Mouse (Mus musculus): ENCODE measurements around the gene Sh3gl2. TPM values are rescaled to one million over a fixed set of nuclear protein-coding genes. Genes with fewer than 3 reads are reported as not detected.

Sh3gl2 gene
- polyA plus RNA-seq, 1 experiment from 2014 or later = 4.7 TPM

DNA sequence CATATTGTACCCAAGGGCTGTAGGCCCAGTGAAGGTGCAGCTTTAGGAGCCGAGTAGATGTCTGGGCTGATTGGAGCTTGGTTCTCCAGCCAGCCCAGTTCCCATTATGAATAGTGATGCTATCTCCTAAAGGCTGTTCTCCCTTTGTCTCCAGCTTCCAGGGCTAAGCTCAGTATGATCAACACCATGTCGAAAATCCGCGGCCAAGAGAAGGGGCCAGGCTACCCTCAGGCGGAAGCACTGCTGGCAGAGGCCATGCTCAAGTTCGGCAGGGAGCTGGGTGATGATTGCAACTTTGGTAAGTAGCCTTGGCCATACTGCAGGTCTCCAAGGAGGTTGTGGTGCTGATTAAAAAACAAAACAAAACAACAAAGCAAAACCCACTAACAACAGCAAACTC, 171.3 kb downstream of the Sh3gl2 start:
- WGBS = 89% methylated on average over 6 of the region's 6 CpGs

GRCm38 (mm10) chr4:85376610-85377009, 171.7 kb downstream of the Sh3gl2 start:
- 93% methylated on average over 5 of the region's 5 CpGs for WGBS
- no peak overlapping the region for H3K4me3 ChIP-seq (ENCODE audit: low read depth, low read length)
- H3K4me1 ChIP-seq (ENCODE audit: control insufficient read depth, insufficient read depth, low read length) = no peaks in the 10 kb centered on the region
- no peaks in the 10 kb centered on the region for H3K9me3 ChIP-seq (replicated peaks; ENCODE audit: control insufficient read depth, low read length)
- ATAC-seq (replicated peaks; ENCODE audit: insufficient number of reproducible peaks, low FRiP score, low TSS enrichment, low read depth) (no peak), DNase-seq (ENCODE audit: low spot score) (no peak)
- H3K27ac ChIP-seq (replicated peaks; ENCODE audit: low read depth, low read length) = no peak overlapping the region
- no peaks in the 10 kb centered on the region for H3K36me3 ChIP-seq (replicated peaks; ENCODE audit: control insufficient read depth, insufficient read depth, low read depth, low read length)
- H3K4me2 ChIP-seq (ENCODE audit: low read depth, low read length) = no peak overlapping the region
- H3K9ac ChIP-seq (replicated peaks; ENCODE audit: low read length) = no peak overlapping the region
- H3K27me3 ChIP-seq (ENCODE audit: control insufficient read depth, insufficient read depth, low read length) = no peaks in the 10 kb centered on the region

More for the DNA sequence above, 171.3 kb downstream of the Sh3gl2 start:
- no peak overlapping the region for H3K4me3 ChIP-seq (ENCODE audit: low read depth, low read length)
- DNase-seq (ENCODE audit: low spot score) = no peak
- H3K27ac ChIP-seq (replicated peaks; ENCODE audit: low read depth, low read length) = no peak overlapping the region
- H3K9me3 ChIP-seq (replicated peaks; ENCODE audit: control insufficient read depth, low read length) = no peaks in the 10 kb centered on the region
- H3K27me3 ChIP-seq (ENCODE audit: control insufficient read depth, insufficient read depth, low read length) = no peaks in the 10 kb centered on the region
- H3K36me3 ChIP-seq (replicated peaks; ENCODE audit: control insufficient read depth, insufficient read depth, low read depth, low read length) = no peaks in the 10 kb centered on the region
- no peak overlapping the region for H3K9ac ChIP-seq (replicated peaks; ENCODE audit: low read length)
- no peak for ATAC-seq (replicated peaks; ENCODE audit: insufficient number of reproducible peaks, low FRiP score, low TSS enrichment, low read depth)
- H3K4me1 ChIP-seq (ENCODE audit: control insufficient read depth, insufficient read depth, low read length) = no peaks in the 10 kb centered on the region
- H3K4me2 ChIP-seq (ENCODE audit: low read depth, low read length) = no peak overlapping the region

DNA sequence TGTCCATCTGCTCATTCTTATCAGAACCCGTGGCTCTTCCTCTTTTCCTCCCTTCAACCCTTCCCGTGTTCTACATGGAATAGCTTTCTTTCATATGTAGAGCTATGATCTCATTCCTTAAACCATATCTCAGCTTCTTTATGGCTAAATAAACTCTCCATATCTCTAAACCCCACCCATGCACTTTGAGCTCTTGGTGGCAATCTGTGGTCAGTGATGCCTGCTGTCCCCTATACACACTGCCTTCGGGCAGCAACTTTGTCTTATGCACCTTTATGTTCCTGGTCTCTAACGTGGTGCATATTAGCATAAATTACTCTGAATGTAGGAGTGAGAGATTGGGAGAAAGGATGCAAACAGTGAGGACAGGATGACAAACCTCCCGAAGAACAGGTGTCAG, 180.3 kb downstream of the Sh3gl2 start:
- DNase-seq (ENCODE audit: low spot score) (no peak), ATAC-seq (replicated peaks; ENCODE audit: insufficient number of reproducible peaks, low FRiP score, low TSS enrichment, low read depth) (no peak)
- 80% methylated on average over 5 of the region's 5 CpGs for WGBS
- no peaks in the 10 kb centered on the region for H3K27me3 ChIP-seq (ENCODE audit: control insufficient read depth, insufficient read depth, low read length)
- no peak overlapping the region for H3K27ac ChIP-seq (replicated peaks; ENCODE audit: low read depth, low read length)
- no peaks in the 10 kb centered on the region for H3K36me3 ChIP-seq (replicated peaks; ENCODE audit: control insufficient read depth, insufficient read depth, low read depth, low read length)
- H3K4me2 ChIP-seq (ENCODE audit: low read depth, low read length) = no peak overlapping the region
- H3K9ac ChIP-seq (replicated peaks; ENCODE audit: low read length) = no peak overlapping the region
- H3K9me3 ChIP-seq (replicated peaks; ENCODE audit: control insufficient read depth, low read length) = no peaks in the 10 kb centered on the region
- H3K4me1 ChIP-seq (ENCODE audit: control insufficient read depth, insufficient read depth, low read length) = no peaks in the 10 kb centered on the region
- no peak overlapping the region for H3K4me3 ChIP-seq (ENCODE audit: low read depth, low read length)

- no peaks in the 10 kb centered on the region for H3K36me3 ChIP-seq (replicated peaks; ENCODE audit: control insufficient read depth, insufficient read depth, low read depth, low read length)
- no peak overlapping the region for H3K4me3 ChIP-seq (ENCODE audit: low read depth, low read length)
- H3K4me1 ChIP-seq (ENCODE audit: control insufficient read depth, insufficient read depth, low read length) = no peaks in the 10 kb centered on the region
- ATAC-seq (replicated peaks; ENCODE audit: insufficient number of reproducible peaks, low FRiP score, low TSS enrichment, low read depth) (no peak), DNase-seq (ENCODE audit: low spot score) (no peak)
- H3K27ac ChIP-seq (replicated peaks; ENCODE audit: low read depth, low read length) = no peak overlapping the region
- H3K27me3 ChIP-seq (ENCODE audit: control insufficient read depth, insufficient read depth, low read length) = no peaks in the 10 kb centered on the region
- no peaks in the 10 kb centered on the region for H3K9me3 ChIP-seq (replicated peaks; ENCODE audit: control insufficient read depth, low read length)
- WGBS = 95% methylated on average over 6 of the region's 6 CpGs
- no peak overlapping the region for H3K9ac ChIP-seq (replicated peaks; ENCODE audit: low read length)
- H3K4me2 ChIP-seq (ENCODE audit: low read depth, low read length) = no peak overlapping the region
Observed at GRCm38 (mm10) chr4:85387676-85388075, 182.8 kb downstream of the Sh3gl2 start.

DNA sequence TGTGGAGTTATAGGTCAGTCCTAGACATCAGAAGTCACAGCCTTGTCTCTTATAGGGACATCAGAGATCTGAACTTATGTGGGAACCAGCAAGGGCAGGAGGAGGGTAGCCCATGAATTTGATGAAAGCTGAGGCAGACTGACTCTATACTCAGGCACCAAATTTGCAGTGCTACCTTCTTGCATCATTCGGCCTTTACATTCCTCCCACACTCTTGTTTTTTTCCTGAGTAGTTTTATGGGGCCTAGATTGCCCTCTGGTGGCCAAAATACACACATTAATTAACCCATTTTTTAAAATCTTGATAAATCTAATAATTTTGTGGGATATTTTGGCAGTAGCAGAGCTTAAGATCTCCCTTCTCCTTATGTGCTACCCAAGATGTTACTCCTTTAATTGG, 186.9 kb downstream of the Sh3gl2 start:
- H3K4me2 ChIP-seq (ENCODE audit: low read depth, low read length) = no peak overlapping the region
- no peak overlapping the region for H3K9ac ChIP-seq (replicated peaks; ENCODE audit: low read length)
- ATAC-seq (replicated peaks; ENCODE audit: insufficient number of reproducible peaks, low FRiP score, low TSS enrichment, low read depth) (no peak), DNase-seq (ENCODE audit: low spot score) (peak; percentile 33)
- no peaks in the 10 kb centered on the region for H3K36me3 ChIP-seq (replicated peaks; ENCODE audit: control insufficient read depth, insufficient read depth, low read depth, low read length)
- no peak overlapping the region for H3K27ac ChIP-seq (replicated peaks; ENCODE audit: low read depth, low read length)
- H3K9me3 ChIP-seq (replicated peaks; ENCODE audit: control insufficient read depth, low read length) = no peaks in the 10 kb centered on the region
- no peaks in the 10 kb centered on the region for H3K27me3 ChIP-seq (ENCODE audit: control insufficient read depth, insufficient read depth, low read length)
- 56% methylated on average over 1 of the region's 1 CpGs for WGBS
- H3K4me3 ChIP-seq (ENCODE audit: low read depth, low read length) = no peak overlapping the region
- no peaks in the 10 kb centered on the region for H3K4me1 ChIP-seq (ENCODE audit: control insufficient read depth, insufficient read depth, low read length)

DNA sequence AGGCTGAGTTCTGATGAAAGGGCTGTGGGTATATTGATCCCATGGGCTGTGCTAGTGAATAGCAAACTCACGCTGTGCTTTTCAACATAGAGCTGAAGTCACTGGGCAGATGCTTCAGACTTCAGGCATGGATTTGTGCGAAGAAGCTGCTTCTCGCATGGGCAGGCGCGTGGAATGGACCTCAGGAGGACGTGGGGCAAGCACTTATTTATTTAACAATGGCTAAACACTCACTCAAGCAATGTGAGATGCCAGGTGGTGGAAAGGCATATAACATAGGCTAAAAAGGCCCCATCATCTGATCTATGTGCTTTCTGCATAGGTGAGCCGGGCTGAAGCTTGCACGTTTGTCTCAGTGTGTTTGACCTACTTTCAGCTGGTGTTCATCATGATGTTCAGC, 193.8 kb downstream of the Sh3gl2 start:
- Histone ChIP-seq H3K4me1 (ENCODE audit: control insufficient read depth, insufficient read depth, low read length) (no peaks in the 10 kb centered on the region), H3K9me3 (replicated peaks; ENCODE audit: control insufficient read depth, low read length) (no peaks in the 10 kb centered on the region), H3K36me3 (replicated peaks; ENCODE audit: control insufficient read depth, insufficient read depth, low read depth, low read length) (no peaks in the 10 kb centered on the region), H3K4me3 (ENCODE audit: low read depth, low read length) (no peak overlapping the region), H3K27ac (replicated peaks; ENCODE audit: low read depth, low read length) (no peak overlapping the region), H3K27me3 (ENCODE audit: control insufficient read depth, insufficient read depth, low read length) (no peaks in the 10 kb centered on the region), H3K9ac (replicated peaks; ENCODE audit: low read length) (no peak overlapping the region), H3K4me2 (ENCODE audit: low read depth, low read length) (no peak overlapping the region)
- ATAC-seq (replicated peaks; ENCODE audit: insufficient number of reproducible peaks, low FRiP score, low TSS enrichment, low read depth) (no peak), DNase-seq (ENCODE audit: low spot score) (no peak)
- 68% methylated on average over 8 of the region's 8 CpGs for WGBS

DNA sequence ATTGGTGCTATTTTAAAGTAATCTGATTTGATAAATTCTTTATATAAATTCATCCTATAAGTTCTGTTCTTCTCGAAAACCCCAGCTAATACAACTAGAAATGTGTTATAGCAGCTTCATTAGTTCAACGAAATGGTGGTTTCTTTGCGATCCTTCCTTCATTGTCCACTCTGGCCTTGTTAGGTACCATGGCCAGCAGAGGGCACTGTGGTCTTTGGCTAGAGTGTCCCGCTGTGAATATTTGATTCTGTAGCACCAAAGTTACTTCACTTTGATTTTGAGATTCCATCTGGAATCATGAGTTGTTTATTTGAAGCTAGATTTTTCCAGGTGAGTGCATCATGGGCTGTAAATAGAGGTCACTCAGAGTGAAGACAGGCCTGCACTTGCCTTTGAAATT, 197.9 kb downstream of the Sh3gl2 start:
- DNase-seq (ENCODE audit: low spot score) (peak; percentile 92), ATAC-seq (replicated peaks; ENCODE audit: insufficient number of reproducible peaks, low FRiP score, low TSS enrichment, low read depth) (no peak)
- Histone ChIP-seq H3K27ac (replicated peaks; ENCODE audit: low read depth, low read length) (no peak overlapping the region), H3K9ac (replicated peaks; ENCODE audit: low read length) (no peak overlapping the region), H3K4me3 (ENCODE audit: low read depth, low read length) (no peak overlapping the region), H3K9me3 (replicated peaks; ENCODE audit: control insufficient read depth, low read length) (no peaks in the 10 kb centered on the region), H3K36me3 (replicated peaks; ENCODE audit: control insufficient read depth, insufficient read depth, low read depth, low read length) (no peaks in the 10 kb centered on the region), H3K4me2 (ENCODE audit: low read depth, low read length) (no peak overlapping the region), H3K4me1 (ENCODE audit: control insufficient read depth, insufficient read depth, low read length) (no peaks in the 10 kb centered on the region), H3K27me3 (ENCODE audit: control insufficient read depth, insufficient read depth, low read length) (no peaks in the 10 kb centered on the region)
- WGBS = 40% methylated on average over 4 of the region's 4 CpGs

- H3K4me2 ChIP-seq (ENCODE audit: low read depth, low read length) = no peak overlapping the region
- H3K4me3 ChIP-seq (ENCODE audit: low read depth, low read length) = no peak overlapping the region
- ATAC-seq (replicated peaks; ENCODE audit: insufficient number of reproducible peaks, low FRiP score, low TSS enrichment, low read depth) (no peak), DNase-seq (ENCODE audit: low spot score) (peak; percentile 85)
- H3K36me3 ChIP-seq (replicated peaks; ENCODE audit: control insufficient read depth, insufficient read depth, low read depth, low read length) = no peaks in the 10 kb centered on the region
- no peaks in the 10 kb centered on the region for H3K27me3 ChIP-seq (ENCODE audit: control insufficient read depth, insufficient read depth, low read length)
- H3K27ac ChIP-seq (replicated peaks; ENCODE audit: low read depth, low read length) = no peak overlapping the region
- no peak overlapping the region for H3K9ac ChIP-seq (replicated peaks; ENCODE audit: low read length)
- 42% methylated on average over 10 of the region's 10 CpGs for WGBS
- no peaks in the 10 kb centered on the region for H3K9me3 ChIP-seq (replicated peaks; ENCODE audit: control insufficient read depth, low read length)
- H3K4me1 ChIP-seq (ENCODE audit: control insufficient read depth, insufficient read depth, low read length) = no peaks in the 10 kb centered on the region
Observed at GRCm38 (mm10) chr4:85404424-85405194, 199.7 kb downstream of the Sh3gl2 start.

Data from embryonic facial prominence, embryonic 11.5 days (tissue).